Mouse (Mus musculus) cerebellum, adult 9-11 months (tissue): ENCODE data around the gene Cdca3.

ENCODE experiments used
- DNase-seq: peaks from one replicate; pipeline ENCODE4 v3.0.0; 2022

Gene Cdca3

GRCm38 (mm10) chr6:124809052-124809774, 20.1 kb upstream of the Cdca3 start:
- DNase-seq, result peak; percentile 89

GRCm38 (mm10) chr6:124809775-124810538, 19.4 kb upstream of the Cdca3 start:
- peak; percentile 63 for DNase-seq

- DNase-seq, result peak; percentile 62
Observed at GRCm38 (mm10) chr6:124810566-124811402, 18.6 kb upstream of the Cdca3 start.

- DNase-seq, result no peak
Observed at GRCm38 (mm10) chr6:124811403-124811665, 18.0 kb upstream of the Cdca3 start.

GRCm38 (mm10) chr6:124811701-124812560, 17.4 kb upstream of the Cdca3 start:
- peak; percentile 60 for DNase-seq

GRCm38 (mm10) chr6:124812848-124813247, 16.5 kb upstream of the Cdca3 start:
- DNase-seq, result no peak

GRCm38 (mm10) chr6:124813496-124813895, 15.9 kb upstream of the Cdca3 start:
- DNase-seq, result peak; percentile 87

- peak; percentile 94 for DNase-seq
Observed at GRCm38 (mm10) chr6:124813933-124814332, 15.4 kb upstream of the Cdca3 start, which contains the start of gene Tpi1. Tpi1 (minus strand) TSS chr6:124814296.

GRCm38 (mm10) chr6:124814448-124814847, 14.9 kb upstream of the Cdca3 start:
- DNase-seq, result no peak

- peak; percentile 63 for DNase-seq
Observed at GRCm38 (mm10) chr6:124814858-124815774, 14.2 kb upstream of the Cdca3 start.

- no peak for DNase-seq
Observed at GRCm38 (mm10) chr6:124816611-124817010, 12.7 kb upstream of the Cdca3 start.

- peak; percentile 18 for DNase-seq
Observed at GRCm38 (mm10) chr6:124817125-124817524, 12.2 kb upstream of the Cdca3 start.

- peak; percentile 30 for DNase-seq
Observed at GRCm38 (mm10) chr6:124817563-124817962, 11.8 kb upstream of the Cdca3 start.

GRCm38 (mm10) chr6:124817971-124818370, 11.4 kb upstream of the Cdca3 start:
- DNase-seq, result no peak

GRCm38 (mm10) chr6:124820891-124821290, 8.5 kb upstream of the Cdca3 start:
- DNase-seq, result no peak

- DNase-seq, result no peak
Observed at GRCm38 (mm10) chr6:124822049-124822448, 7.3 kb upstream of the Cdca3 start.

- peak; percentile 78 for DNase-seq
Observed at GRCm38 (mm10) chr6:124828101-124828592, 1.2 kb upstream of the Cdca3 start.

GRCm38 (mm10) chr6:124829799-124830700, 703 bp downstream of the Cdca3 start:
- peak; percentile 96 for DNase-seq

GRCm38 (mm10) chr6:124831199-124831598, 1.9 kb downstream of the Cdca3 start:
- DNase-seq, result peak; percentile 59

GRCm38 (mm10) chr6:124831649-124832048, 2.3 kb downstream of the Cdca3 start:
- DNase-seq, result no peak
